Mouse (Mus musculus) heart, embryonic 12.5 days (tissue): ENCODE results near the gene G6pc3. TPM values are rescaled to one million over a fixed set of nuclear protein-coding genes. Genes with fewer than 3 reads are reported as not detected.
"Not testable (repeated sequence)": the region's sequence is repeated elsewhere in the genome, so short reads cannot be mapped to it uniquely, and the experiment has no call there.

Experiments
- ATAC-seq: fragments of 200-750 bp; cut with Nextera tagmentation; 2 replicates; pipeline ENCODE4 v1.8.0; 2017; ENCODE audit warnings: moderate TSS enrichment, moderate library complexity; ENCODE audit not compliant: insufficient number of reproducible peaks, low FRiP score
- H3K27ac ChIP-seq: fragments of 300-500 bp; sonication (generic); 2 replicates; pipeline ENCODE4 v1.5.1; 2016; ENCODE audit warnings: mild to moderate bottlenecking, moderate library complexity; ENCODE audit not compliant: poor library complexity, severe bottlenecking
- H3K27me3 ChIP-seq: fragments of 300-500 bp; sonication (generic); replicated peaks from 2 replicates; pipeline ENCODE4 v1.6.1; 2016; ENCODE audit warnings: mild to moderate bottlenecking, moderate library complexity
- H3K36me3 ChIP-seq: fragments of 300-500 bp; sonication (generic); 2 replicates; pipeline ENCODE4 v1.6.1; 2016; ENCODE audit warnings: mild to moderate bottlenecking, moderate library complexity
- H3K4me1 ChIP-seq: fragments of 300-500 bp; sonication (generic); replicated peaks from 2 replicates; pipeline ENCODE4 v1.6.1; 2016; ENCODE audit warnings: mild to moderate bottlenecking
- H3K4me2 ChIP-seq: fragments of 300-500 bp; sonication (generic); 2 replicates; pipeline ENCODE4 v1.6.1; 2016; ENCODE audit warnings: mild to moderate bottlenecking, moderate library complexity
- H3K4me3 ChIP-seq: fragments of 300-500 bp; sonication (generic); 2 replicates; pipeline ENCODE4 v1.5.1; 2016; ENCODE audit warnings: mild to moderate bottlenecking
- H3K9ac ChIP-seq: fragments of 300-500 bp; sonication (generic); 2 replicates; pipeline ENCODE4 v1.6.1; 2016; ENCODE audit warnings: mild to moderate bottlenecking, moderate library complexity
- H3K9me3 ChIP-seq: fragments of 300-500 bp; sonication (generic); replicated peaks from 2 replicates; pipeline ENCODE4 v1.6.1; 2016; ENCODE audit warnings: mild to moderate bottlenecking, moderate library complexity
- WGBS: fragments of 180-500 bp; shearing (Covaris S2); methylation state at CpG from one replicate; pipeline ENCODE4 v1.1.7; 2016; 5-methylcytosine and 5-hydroxymethylcytosine counted together
- polyA plus RNA-seq: library from polyadenylated mRNA; unstranded; fragments of >200 nt; fragmentation: Nextera tagmentation; extraction: Ambion mirVana; gene quantifications from 2 replicates; pipeline ENCODE4 v1.2.1, GENCODE M21; 2016

G6pc3 gene
- polyA plus RNA-seq, 1 experiment from 2014 or later, result 27.1 TPM

- not testable (repeated sequence) for H3K9me3 ChIP-seq, ATAC-seq, H3K4me1 ChIP-seq, H3K4me3 ChIP-seq, H3K9ac ChIP-seq, H3K27ac ChIP-seq, H3K27me3 ChIP-seq, H3K4me2 ChIP-seq
- WGBS, result 73% methylated on average over 2 of the region's 2 CpGs
- H3K36me3 ChIP-seq, result peaks cover 37% of the 10 kb centered on the region
Observed at GRCm38 (mm10) chr11:102158024-102158423, 31.4 kb upstream of the G6pc3 start.

GRCm38 (mm10) chr11:102159781-102160180, 29.6 kb upstream of the G6pc3 start:
- H3K27me3 ChIP-seq, result no peaks in the 10 kb centered on the region
- no peaks in the 10 kb centered on the region for H3K9me3 ChIP-seq
- peaks cover 5% of the 10 kb centered on the region for H3K4me1 ChIP-seq
- ATAC-seq, result no peak
- 73% methylated on average over 5 of the region's 5 CpGs for WGBS
- no peak overlapping the region for H3K27ac ChIP-seq
- no peak overlapping the region for H3K4me2 ChIP-seq
- H3K4me3 ChIP-seq, result no peak overlapping the region
- H3K9ac ChIP-seq, result no peak overlapping the region
- peaks cover 39% of the 10 kb centered on the region for H3K36me3 ChIP-seq

- H3K27ac ChIP-seq, result no peak overlapping the region
- no peak overlapping the region for H3K4me2 ChIP-seq
- no peak overlapping the region for H3K9ac ChIP-seq
- no peak for ATAC-seq
- no peaks in the 10 kb centered on the region for H3K9me3 ChIP-seq
- WGBS, result 62% methylated on average over 6 of the region's 6 CpGs
- H3K36me3 ChIP-seq, result peaks cover 73% of the 10 kb centered on the region
- peaks cover 3% of the 10 kb centered on the region; the same call in 1 of the 2 replicates for H3K4me1 ChIP-seq
- no peaks in the 10 kb centered on the region for H3K27me3 ChIP-seq
- H3K4me3 ChIP-seq, result no peak overlapping the region
Observed at GRCm38 (mm10) chr11:102165971-102166722, 23.3 kb upstream of the G6pc3 start.

GRCm38 (mm10) chr11:102167539-102167938, 21.9 kb upstream of the G6pc3 start:
- Histone ChIP-seq H3K4me2 (no peak overlapping the region), H3K9me3 (no peaks in the 10 kb centered on the region), H3K4me3 (no peak overlapping the region), H3K27me3 (no peaks in the 10 kb centered on the region), H3K36me3 (peaks cover 62% of the 10 kb centered on the region), H3K27ac (no peak overlapping the region), H3K9ac (no peak overlapping the region), H3K4me1 (peaks cover 3% of the 10 kb centered on the region; the same call in 1 of the 2 replicates)
- WGBS, result 91% methylated on average over 5 of the region's 5 CpGs
- no peak for ATAC-seq

GRCm38 (mm10) chr11:102168689-102169088, 20.7 kb upstream of the G6pc3 start:
- Histone ChIP-seq H3K27ac (no peak overlapping the region), H3K9me3 (no peaks in the 10 kb centered on the region), H3K27me3 (no peaks in the 10 kb centered on the region), H3K4me3 (no peak overlapping the region), H3K36me3 (peaks cover 53% of the 10 kb centered on the region), H3K4me1 (peaks cover 3% of the 10 kb centered on the region; the same call in 1 of the 2 replicates), H3K4me2 (no peak overlapping the region), H3K9ac (no peak overlapping the region)
- 89% methylated on average over 5 of the region's 5 CpGs for WGBS
- ATAC-seq, result no peak

- Histone ChIP-seq H3K4me3 (no peak overlapping the region), H3K27me3 (no peaks in the 10 kb centered on the region), H3K9ac (no peak overlapping the region), H3K36me3 (peaks cover 62% of the 10 kb centered on the region), H3K9me3 (no peaks in the 10 kb centered on the region), H3K4me1 (peaks cover 22% of the 10 kb centered on the region), H3K4me2 (no peak overlapping the region), H3K27ac (0 out of 2 replicates have a peak overlapping the region, but pooled peaks have one; percentile 14)
- ATAC-seq, result no peak
Observed at GRCm38 (mm10) chr11:102179836-102180235, 9.6 kb upstream of the G6pc3 start.

GRCm38 (mm10) chr11:102184253-102184645, 5.2 kb upstream of the G6pc3 start:
- H3K27me3 ChIP-seq, result no peaks in the 10 kb centered on the region
- ATAC-seq, result no peak
- H3K9ac ChIP-seq, result peak overlapping the region; percentile 98
- H3K9me3 ChIP-seq, result no peaks in the 10 kb centered on the region
- H3K4me3 ChIP-seq, result peak overlapping the region; percentile 99
- H3K36me3 ChIP-seq, result peaks cover 29% of the 10 kb centered on the region
- peak overlapping the region; percentile 96 for H3K27ac ChIP-seq
- peak overlapping the region; percentile 86 for H3K4me2 ChIP-seq
- 4% methylated on average over 7 of the region's 7 CpGs for WGBS
- peaks cover 20% of the 10 kb centered on the region for H3K4me1 ChIP-seq

- Histone ChIP-seq H3K9ac (peak within 1 kb of the TSS; percentile 98), H3K36me3 (peaks cover 23% of the 10 kb centered on the region), H3K27me3 (no peaks in the 10 kb centered on the region), H3K27ac (peak within 1 kb of the TSS; percentile 96), H3K9me3 (no peaks in the 10 kb centered on the region), H3K4me1 (peaks cover 16% of the 10 kb centered on the region), H3K4me3 (peak within 1 kb of the TSS; percentile 99), H3K4me2 (peak within 1 kb of the TSS; percentile 86)
- peak; percentile 90 for ATAC-seq
- WGBS, result under 1% methylated on average over 66 of the region's 70 CpGs
Observed at GRCm38 (mm10) chr11:102184646-102185495, 4.5 kb upstream of the G6pc3 start, which contains the start of gene Lsm12. Gene Lsm12, minus strand, starts transcription at chr11:102185296.

GRCm38 (mm10) chr11:102185677-102186076, 3.7 kb upstream of the G6pc3 start:
- Histone ChIP-seq H3K27ac (no peak overlapping the region; the same call in 1 of the 2 replicates), H3K4me3 (peak overlapping the region; percentile 99), H3K4me2 (no peak overlapping the region), H3K36me3 (peaks cover 20% of the 10 kb centered on the region), H3K27me3 (no peaks in the 10 kb centered on the region), H3K9me3 (no peaks in the 10 kb centered on the region), H3K9ac (no peak overlapping the region), H3K4me1 (peaks cover 20% of the 10 kb centered on the region)
- ATAC-seq, result no peak
- WGBS, result 50% methylated on average over 3 of the region's 3 CpGs

- Histone ChIP-seq H3K9me3 (no peaks in the 10 kb centered on the region), H3K9ac (no peak overlapping the region), H3K4me2 (no peak overlapping the region), H3K4me3 (no peak overlapping the region), H3K4me1 (peaks cover 26% of the 10 kb centered on the region), H3K27ac (no peak overlapping the region), H3K27me3 (no peaks in the 10 kb centered on the region), H3K36me3 (peaks cover 15% of the 10 kb centered on the region)
- ATAC-seq, result no peak
- WGBS, result 72% methylated on average over 1 of the region's 1 CpGs
Observed at GRCm38 (mm10) chr11:102186235-102186634, 3.2 kb upstream of the G6pc3 start.

- H3K9me3 ChIP-seq, result no peaks in the 10 kb centered on the region
- H3K27ac ChIP-seq, result no peak overlapping the region
- WGBS, result 66% methylated on average over 6 of the region's 6 CpGs
- peak overlapping the region; percentile 93 for H3K4me2 ChIP-seq
- ATAC-seq, result no peak
- H3K9ac ChIP-seq, result peak overlapping the region; percentile 79; the same call in 1 of the 2 replicates
- peaks cover 17% of the 10 kb centered on the region for H3K36me3 ChIP-seq
- peaks cover 21% of the 10 kb centered on the region for H3K4me1 ChIP-seq
- H3K4me3 ChIP-seq, result peak overlapping the region; percentile 74
- H3K27me3 ChIP-seq, result no peaks in the 10 kb centered on the region
Observed at GRCm38 (mm10) chr11:102188980-102189379, 440 bp upstream of the G6pc3 start.
